Mouse (Mus musculus) midbrain, embryonic 15.5 days (tissue): ENCODE measurements around the gene Hnrnpu. TPM values are rescaled to one million over a fixed set of nuclear protein-coding genes. Genes with fewer than 3 reads are reported as not detected.

ENCODE experiments used
- ATAC-seq: fragments of 200-750 bp; cut with Nextera tagmentation; replicated peaks from 2 replicates; pipeline ENCODE4 v1.8.0; 2017; ENCODE audit warnings: moderate TSS enrichment
- H3K27ac ChIP-seq: fragments of 300-500 bp; sonication (generic); 2 replicates; pipeline ENCODE4 v1.5.1; 2015; ENCODE audit warnings: mild to moderate bottlenecking, inconsistent platforms
- H3K27me3 ChIP-seq: fragments of 300-500 bp; sonication (generic); replicated peaks from 2 replicates; pipeline ENCODE4 v1.6.1; 2015; ENCODE audit warnings: inconsistent platforms
- H3K36me3 ChIP-seq: fragments of 300-500 bp; sonication (generic); replicated peaks from 2 replicates; pipeline ENCODE4 v1.6.1; 2015; ENCODE audit warnings: inconsistent platforms
- H3K4me1 ChIP-seq: fragments of 300-500 bp; sonication (generic); 2 replicates; pipeline ENCODE4 v1.6.1; 2015; ENCODE audit warnings: inconsistent platforms
- H3K4me2 ChIP-seq: fragments of 300-500 bp; sonication (generic); 2 replicates; pipeline ENCODE4 v1.6.1; 2015; ENCODE audit warnings: inconsistent platforms, mild to moderate bottlenecking, moderate library complexity
- H3K4me3 ChIP-seq: fragments of 300-500 bp; sonication (generic); 2 replicates; pipeline ENCODE4 v1.5.1; 2015; ENCODE audit warnings: mild to moderate bottlenecking, inconsistent platforms
- H3K9ac ChIP-seq: fragments of 300-500 bp; sonication (generic); 2 replicates; pipeline ENCODE4 v1.6.1; 2015; ENCODE audit warnings: mild to moderate bottlenecking, inconsistent platforms
- H3K9me3 ChIP-seq: fragments of 300-500 bp; sonication (generic); 2 replicates; pipeline ENCODE4 v1.6.1; 2016; ENCODE audit warnings: inconsistent platforms
- WGBS: fragments of 180-500 bp; shearing (Covaris S2); methylation state at CpG from one replicate; pipeline ENCODE4 v1.1.7; 2015; ENCODE audit warnings: mixed read lengths; 5-methylcytosine and 5-hydroxymethylcytosine counted together
- polyA plus RNA-seq: library from polyadenylated mRNA; unstranded; fragments of >200 nt; fragmentation: Nextera tagmentation; extraction: Ambion mirVana; gene quantifications from 2 replicates; pipeline ENCODE4 v1.2.1, GENCODE M21; 2015

Hnrnpu gene
- polyA plus RNA-seq, 1 experiment from 2014 or later = 255 TPM

DNA sequence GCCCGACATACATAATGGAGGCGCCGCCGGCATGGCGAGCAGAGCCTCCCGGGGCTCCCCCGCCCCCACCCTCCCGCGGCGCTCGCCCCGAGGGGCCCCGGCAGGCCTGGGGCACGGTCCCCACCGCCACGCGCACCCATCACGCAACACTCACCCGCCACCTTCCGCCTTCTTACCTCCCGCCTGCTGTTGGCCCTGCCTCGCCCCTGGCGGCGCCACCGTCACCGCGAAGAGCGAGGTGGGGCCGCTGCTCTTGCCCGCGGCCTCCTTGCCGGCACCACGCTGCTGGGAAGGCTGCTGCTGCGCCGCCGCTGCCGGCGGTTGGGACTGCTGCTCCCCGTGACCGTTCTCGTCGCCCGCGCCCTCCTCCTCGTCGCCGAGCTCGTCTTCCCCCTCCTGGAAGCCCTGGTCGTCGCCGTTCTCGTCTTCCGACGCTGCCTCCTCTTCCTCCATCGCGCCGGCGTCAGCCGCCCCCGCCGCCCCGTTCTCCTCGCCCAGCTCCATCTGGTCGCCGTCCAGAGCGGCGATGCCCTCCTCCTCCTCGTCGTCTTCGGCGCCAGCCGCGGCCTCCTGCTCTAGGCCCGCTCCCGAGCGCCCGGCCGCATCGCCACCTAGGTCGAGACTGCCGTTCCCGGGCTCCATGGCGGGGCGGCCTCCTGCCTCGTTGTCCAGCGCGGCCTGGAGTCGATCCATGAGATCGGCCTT lies 668 bp downstream of the Hnrnpu start:
- H3K9me3 ChIP-seq = no peaks in the 10 kb centered on the region
- H3K27me3 ChIP-seq = no peaks in the 10 kb centered on the region
- H3K4me2 ChIP-seq = peak overlapping the region; percentile 61
- peaks cover 17% of the 10 kb centered on the region for H3K36me3 ChIP-seq
- H3K4me3 ChIP-seq = peak overlapping the region; percentile 100
- ATAC-seq = peak; percentile 71
- H3K9ac ChIP-seq = peak overlapping the region; percentile 100
- H3K4me1 ChIP-seq = peaks cover 35% of the 10 kb centered on the region
- H3K27ac ChIP-seq = peak overlapping the region; percentile 97
- under 1% methylated on average over 67 of the region's 89 CpGs for WGBS

GRCm38 (mm10) chr1:178336289-178336775 lies 1.3 kb downstream of the Hnrnpu start:
- peak; percentile 92 for ATAC-seq
- H3K27ac ChIP-seq = peak overlapping the region; percentile 97
- WGBS = under 1% methylated on average over 52 of the region's 53 CpGs
- H3K4me1 ChIP-seq = peaks cover 36% of the 10 kb centered on the region
- H3K9me3 ChIP-seq = no peaks in the 10 kb centered on the region
- peaks cover 21% of the 10 kb centered on the region for H3K36me3 ChIP-seq
- H3K4me2 ChIP-seq = peak overlapping the region; percentile 61
- peak overlapping the region; percentile 100 for H3K9ac ChIP-seq
- H3K4me3 ChIP-seq = peak overlapping the region; percentile 100
- no peaks in the 10 kb centered on the region for H3K27me3 ChIP-seq

- Histone ChIP-seq H3K36me3 (peaks cover 26% of the 10 kb centered on the region), H3K9me3 (no peaks in the 10 kb centered on the region), H3K9ac (peak overlapping the region; percentile 100), H3K4me3 (peak overlapping the region; percentile 100), H3K27me3 (no peaks in the 10 kb centered on the region), H3K4me1 (peaks cover 39% of the 10 kb centered on the region), H3K27ac (peak overlapping the region; percentile 97), H3K4me2 (peak overlapping the region; percentile 61)
- WGBS = under 1% methylated on average over 16 of the region's 16 CpGs
- ATAC-seq = no peak
Measured at GRCm38 (mm10) chr1:178335860-178336261, 1.7 kb downstream of the Hnrnpu start.

- Histone ChIP-seq H3K27ac (no peak overlapping the region), H3K4me3 (no peak overlapping the region), H3K27me3 (no peaks in the 10 kb centered on the region), H3K4me1 (peaks cover 31% of the 10 kb centered on the region), H3K9ac (no peak overlapping the region), H3K36me3 (peaks cover 45% of the 10 kb centered on the region), H3K4me2 (no peak overlapping the region), H3K9me3 (no peaks in the 10 kb centered on the region)
- ATAC-seq = no peak
- 73% methylated on average over 6 of the region's 6 CpGs for WGBS
Measured at GRCm38 (mm10) chr1:178329946-178330345, 7.7 kb downstream of the Hnrnpu start.

DNA sequence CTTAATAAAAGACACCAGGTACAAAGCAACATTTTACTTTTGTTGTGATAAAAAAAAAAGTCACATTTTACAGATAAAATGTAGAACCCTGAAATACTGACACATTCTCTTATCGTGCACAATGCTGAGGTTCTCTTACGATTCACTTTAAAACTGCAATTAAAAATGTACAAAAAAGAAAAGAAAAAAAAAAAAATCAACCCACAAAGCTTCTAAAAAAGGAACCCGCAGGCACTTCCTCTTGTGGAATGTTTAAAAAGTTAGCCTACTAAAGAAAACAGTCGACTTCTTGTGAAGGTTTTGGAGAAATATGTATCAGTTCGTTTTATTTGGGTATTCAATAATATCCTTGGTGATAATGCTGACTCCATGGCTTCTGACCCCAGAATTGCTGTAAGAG lies 8.6 kb downstream of the Hnrnpu start:
- ATAC-seq = no peak
- WGBS = 82% methylated on average over 5 of the region's 5 CpGs
- no peak overlapping the region for H3K27ac ChIP-seq
- no peak overlapping the region for H3K4me2 ChIP-seq
- no peaks in the 10 kb centered on the region for H3K9me3 ChIP-seq
- no peak overlapping the region for H3K4me3 ChIP-seq
- no peak overlapping the region for H3K9ac ChIP-seq
- H3K4me1 ChIP-seq = peaks cover 23% of the 10 kb centered on the region
- peaks cover 45% of the 10 kb centered on the region for H3K36me3 ChIP-seq
- H3K27me3 ChIP-seq = no peaks in the 10 kb centered on the region

GRCm38 (mm10) chr1:178326950-178327349 lies 10.6 kb downstream of the Hnrnpu start:
- Histone ChIP-seq H3K4me2 (no peak overlapping the region), H3K36me3 (peaks cover 48% of the 10 kb centered on the region), H3K27ac (no peak overlapping the region), H3K4me3 (no peak overlapping the region), H3K9me3 (no peaks in the 10 kb centered on the region), H3K4me1 (peaks cover 5% of the 10 kb centered on the region), H3K27me3 (no peaks in the 10 kb centered on the region), H3K9ac (no peak overlapping the region)
- 86% methylated on average over 1 of the region's 1 CpGs for WGBS
- no peak for ATAC-seq

DNA sequence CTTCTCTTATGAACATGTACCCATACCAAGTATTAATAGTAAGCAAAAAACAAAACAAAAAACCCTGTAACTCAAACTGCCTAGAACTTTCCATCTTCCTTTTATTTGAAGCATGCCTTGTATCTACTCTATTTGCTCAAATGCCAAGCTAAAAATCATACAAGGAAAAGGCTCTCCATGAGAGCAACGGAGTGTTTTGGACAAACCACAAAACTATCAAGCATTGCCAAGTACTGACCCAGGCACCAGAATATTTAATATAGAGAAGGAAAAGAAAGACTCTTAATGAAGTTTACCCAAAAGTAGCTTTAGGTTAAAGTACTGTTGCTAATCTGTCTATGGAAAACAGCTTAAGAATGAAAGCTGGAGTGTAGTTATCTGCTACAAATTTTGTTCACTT lies 11.2 kb downstream of the Hnrnpu start:
- Histone ChIP-seq H3K36me3 (peaks cover 47% of the 10 kb centered on the region), H3K9ac (no peak overlapping the region), H3K27me3 (no peaks in the 10 kb centered on the region), H3K4me3 (no peak overlapping the region), H3K4me1 (peaks cover 9% of the 10 kb centered on the region), H3K9me3 (no peaks in the 10 kb centered on the region), H3K4me2 (no peak overlapping the region), H3K27ac (no peak overlapping the region)
- no peak for ATAC-seq
- 90% methylated on average over 1 of the region's 1 CpGs for WGBS

DNA sequence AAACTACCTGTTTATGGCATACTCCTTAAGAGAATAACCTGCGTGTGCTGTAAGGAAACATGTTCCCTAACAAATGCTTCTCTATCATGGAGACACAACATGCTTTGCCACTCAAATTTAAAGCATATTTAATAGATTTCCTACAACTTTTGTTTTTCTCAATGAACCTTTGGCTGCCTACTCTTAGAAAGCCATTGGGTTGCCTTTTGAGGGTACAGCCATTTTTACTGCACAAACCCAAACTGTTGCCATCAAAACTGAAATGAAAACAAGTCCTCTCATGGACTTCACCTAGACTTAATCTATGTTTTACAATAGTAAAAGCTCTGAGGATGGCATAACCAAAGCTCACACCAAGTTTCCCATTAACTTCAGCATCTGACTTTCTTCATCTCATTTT lies 13.0 kb downstream of the Hnrnpu start:
- ATAC-seq = no peak
- Histone ChIP-seq H3K9ac (no peak overlapping the region), H3K4me2 (no peak overlapping the region), H3K36me3 (peaks cover 32% of the 10 kb centered on the region; the same call in 1 of the 2 replicates), H3K27ac (no peak overlapping the region), H3K27me3 (no peaks in the 10 kb centered on the region), H3K9me3 (no peaks in the 10 kb centered on the region), H3K4me3 (no peak overlapping the region), H3K4me1 (peaks cover 25% of the 10 kb centered on the region)
- 93% methylated on average over 1 of the region's 1 CpGs for WGBS

DNA sequence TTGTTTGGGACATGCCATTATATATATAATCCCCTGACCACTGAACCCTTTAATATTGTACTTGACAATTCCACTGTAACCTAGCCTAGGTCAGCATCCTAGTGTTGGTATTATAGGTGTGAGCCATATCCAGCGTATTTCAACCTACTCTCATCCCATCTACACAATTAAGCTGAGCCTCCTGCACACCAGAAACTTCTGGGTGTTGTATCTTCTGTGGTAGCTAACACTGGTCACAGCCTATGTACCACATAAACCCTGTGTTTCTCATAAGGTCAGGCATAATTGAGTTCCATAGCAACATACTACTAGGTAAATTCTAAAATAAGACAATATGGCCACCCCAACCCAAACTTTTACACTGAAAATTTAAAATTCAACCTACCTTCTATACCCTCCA lies 14.4 kb downstream of the Hnrnpu start:
- no peak for ATAC-seq
- Histone ChIP-seq H3K4me2 (no peak overlapping the region), H3K27ac (no peak overlapping the region), H3K36me3 (peaks cover 25% of the 10 kb centered on the region; the same call in 1 of the 2 replicates), H3K9ac (no peak overlapping the region), H3K9me3 (no peaks in the 10 kb centered on the region), H3K4me3 (no peak overlapping the region), H3K4me1 (peaks cover 25% of the 10 kb centered on the region), H3K27me3 (no peaks in the 10 kb centered on the region)
- 80% methylated on average over 1 of the region's 1 CpGs for WGBS

DNA sequence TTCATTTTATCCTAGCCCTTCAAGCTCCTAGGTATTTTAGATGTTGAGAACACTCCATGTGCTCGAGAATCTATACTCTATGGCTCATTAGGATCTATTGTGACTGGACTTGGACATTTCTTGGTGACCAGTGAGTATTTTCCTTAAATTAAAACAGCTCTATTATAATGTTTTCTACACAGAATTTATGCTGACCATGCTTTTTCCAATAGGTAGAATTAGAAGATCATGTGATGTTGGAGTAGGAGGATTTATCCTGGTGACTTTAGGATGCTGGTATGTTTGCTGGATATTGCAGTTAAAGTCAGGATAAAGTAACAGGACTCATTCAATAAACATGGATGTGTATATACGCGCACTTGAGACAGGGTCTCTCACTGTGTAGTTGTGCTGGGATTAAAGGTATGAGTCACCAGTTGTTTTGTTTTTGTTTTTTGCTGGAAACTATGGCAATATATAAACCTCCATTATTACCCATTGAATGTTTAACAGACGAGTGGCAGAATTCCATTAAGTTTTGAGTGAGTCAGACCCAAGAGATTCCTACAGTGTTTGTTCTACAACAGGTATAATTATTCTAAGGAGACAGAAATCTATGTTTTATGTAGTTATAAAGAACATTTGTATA lies 15.8 kb downstream of the Hnrnpu start:
- peak overlapping the region; percentile 63 for H3K4me2 ChIP-seq
- 56% methylated on average over 4 of the region's 4 CpGs for WGBS
- ATAC-seq = no peak

DNA sequence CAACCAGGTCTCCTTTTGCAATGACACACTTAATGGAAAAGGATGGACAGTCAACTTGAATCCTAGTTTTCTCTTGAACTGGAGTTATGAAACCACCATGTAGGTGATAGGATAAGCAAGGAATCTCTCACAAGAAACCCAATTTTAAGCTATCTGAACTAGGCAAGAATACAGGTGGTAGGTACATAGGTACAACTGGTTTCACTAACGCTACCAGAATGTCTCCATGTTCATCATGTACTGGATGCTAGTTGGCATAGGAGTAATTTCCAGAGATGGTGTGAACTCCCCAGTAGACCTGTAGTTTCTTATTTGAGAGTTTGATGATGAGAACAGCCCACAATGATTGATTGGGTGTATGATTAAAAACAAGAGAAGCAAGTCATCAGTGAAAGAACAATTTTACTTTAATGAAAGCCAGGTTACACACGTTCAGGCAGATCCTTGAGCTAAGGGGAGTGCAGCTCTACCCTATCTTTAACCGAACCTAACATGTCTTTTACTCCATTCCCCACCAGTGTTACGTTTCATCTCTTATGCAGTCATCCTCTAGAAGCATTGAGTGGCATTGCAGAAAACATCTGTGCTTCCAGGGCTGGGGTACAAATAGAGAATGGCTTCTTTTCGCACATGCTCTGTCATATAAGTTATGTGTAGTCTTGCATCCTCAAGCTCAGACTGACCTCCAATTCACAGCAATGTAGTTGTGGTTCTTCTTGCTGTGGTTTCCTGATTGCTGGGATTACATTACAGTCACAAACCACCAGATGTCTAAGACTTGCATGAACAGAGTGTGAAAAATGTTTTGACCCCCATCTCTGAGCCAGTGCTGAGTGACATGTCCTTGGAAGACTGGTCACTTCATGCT lies 16.6 kb downstream of the Hnrnpu start:
- peak overlapping the region; percentile 63 for H3K4me2 ChIP-seq
- no peak for ATAC-seq
- H3K9ac ChIP-seq = peak overlapping the region; percentile 90
- peaks cover 37% of the 10 kb centered on the region for H3K4me1 ChIP-seq
- H3K27me3 ChIP-seq = no peaks in the 10 kb centered on the region
- peak overlapping the region; percentile 100 for H3K27ac ChIP-seq
- H3K4me3 ChIP-seq = peak overlapping the region; percentile 58
- no peaks in the 10 kb centered on the region for H3K9me3 ChIP-seq
- peaks cover 21% of the 10 kb centered on the region; the same call in 1 of the 2 replicates for H3K36me3 ChIP-seq
- 47% methylated on average over 5 of the region's 5 CpGs for WGBS

More for the DNA sequence above, 15.8 kb downstream of the Hnrnpu start:
- Histone ChIP-seq H3K9me3 (no peaks in the 10 kb centered on the region), H3K4me1 (peaks cover 31% of the 10 kb centered on the region), H3K4me3 (no peak overlapping the region), H3K36me3 (peaks cover 21% of the 10 kb centered on the region; the same call in 1 of the 2 replicates), H3K27me3 (no peaks in the 10 kb centered on the region), H3K9ac (0 out of 2 replicates have a peak overlapping the region, but pooled peaks have one; percentile 6), H3K27ac (no peak overlapping the region)
